Mouse (Mus musculus) frontal cortex, postnatal 10 days (tissue): Measurements from ENCODE around the gene Mgat5b.
A peak's percentile ranks its signal among the peaks of the same experiment; 100 is the strongest.

Experiments
- DNase-seq, 2 experiments: peaks; one replicate each; pipeline ENCODE4 v3.0.0; 2022; ENCODE audit warnings: low spot score in 2 of 2, mixed read lengths in 1 of 2

The Mgat5b gene

GRCm38 (mm10) chr11:116980313-116980712, 61.6 kb downstream of the Mgat5b start:
- DNase-seq: no peak

GRCm38 (mm10) chr11:116982543-116982942, 63.9 kb downstream of the Mgat5b start:
- DNase-seq: no peak

GRCm38 (mm10) chr11:116985504-116986385, 67.1 kb downstream of the Mgat5b start:
- no peak for DNase-seq

- no peak for DNase-seq
Observed at GRCm38 (mm10) chr11:116988131-116988530, 69.5 kb downstream of the Mgat5b start.

- DNase-seq: no peak
Observed at GRCm38 (mm10) chr11:116990231-116990630, 71.6 kb downstream of the Mgat5b start.

- DNase-seq: no peak
Observed at GRCm38 (mm10) chr11:116991410-116991809, 72.7 kb downstream of the Mgat5b start.

GRCm38 (mm10) chr11:116991964-116992363, 73.3 kb downstream of the Mgat5b start:
- no peak for DNase-seq

- DNase-seq: no peak
Observed at GRCm38 (mm10) chr11:116994095-116994582, 75.5 kb downstream of the Mgat5b start.

- no peak for DNase-seq
Observed at GRCm38 (mm10) chr11:116996976-116997375, 78.3 kb downstream of the Mgat5b start.

GRCm38 (mm10) chr11:116998935-116999334, 80.3 kb downstream of the Mgat5b start:
- DNase-seq: no peak

GRCm38 (mm10) chr11:117000219-117000618, 81.6 kb downstream of the Mgat5b start:
- DNase-seq: no peak

GRCm38 (mm10) chr11:117001789-117002188, 83.1 kb downstream of the Mgat5b start:
- DNase-seq: no peak

- DNase-seq: no peak
Observed at GRCm38 (mm10) chr11:117003503-117003902, 84.8 kb downstream of the Mgat5b start.

GRCm38 (mm10) chr11:117004277-117004676, 85.6 kb downstream of the Mgat5b start:
- DNase-seq: no peak

GRCm38 (mm10) chr11:117017462-117017861, 98.8 kb downstream of the Mgat5b start:
- no peak for DNase-seq

- DNase-seq: peak; percentile 78 to 85
Observed at GRCm38 (mm10) chr11:117018410-117018809, 99.7 kb downstream of the Mgat5b start.

GRCm38 (mm10) chr11:117021026-117021425, 102.4 kb downstream of the Mgat5b start:
- DNase-seq: no peak

- no peak for DNase-seq
Observed at GRCm38 (mm10) chr11:117023537-117023936, 104.9 kb downstream of the Mgat5b start.

GRCm38 (mm10) chr11:117027681-117028080, 109.0 kb downstream of the Mgat5b start:
- no peak for DNase-seq

GRCm38 (mm10) chr11:117028861-117029568, 110.4 kb downstream of the Mgat5b start:
- peak; percentile 44 to 47 for DNase-seq

- DNase-seq: no peak
Observed at GRCm38 (mm10) chr11:117029569-117029955, 110.9 kb downstream of the Mgat5b start.

GRCm38 (mm10) chr11:117030018-117030417, 111.4 kb downstream of the Mgat5b start:
- no peak for DNase-seq
